Mouse (Mus musculus) adipocyte (in vitro differentiated cells): ENCODE results near the gene 1700025C18Rik.

ENCODE experiments used
- DNase-seq: peaks from one replicate; pipeline ENCODE4 v3.0.0-alpha.2; 2016; ENCODE audit warnings: low spot score

The 1700025C18Rik gene

GRCm38 (mm10) chr2:165078045-165078444, 12.5 kb downstream of the 1700025C18Rik start:
- DNase-seq = no peak

- no peak for DNase-seq
Measured at GRCm38 (mm10) chr2:165077055-165077454, 13.5 kb downstream of the 1700025C18Rik start.

GRCm38 (mm10) chr2:165074937-165075336, 15.6 kb downstream of the 1700025C18Rik start:
- peak; percentile 79 for DNase-seq

- DNase-seq = no peak
Measured at GRCm38 (mm10) chr2:165074081-165074884, 16.3 kb downstream of the 1700025C18Rik start.

GRCm38 (mm10) chr2:165073381-165073781, 17.2 kb downstream of the 1700025C18Rik start:
- DNase-seq = no peak

GRCm38 (mm10) chr2:165070096-165070816, 20.3 kb downstream of the 1700025C18Rik start:
- DNase-seq = peak; percentile 58

- no peak for DNase-seq
Measured at GRCm38 (mm10) chr2:165068806-165069205, 21.7 kb downstream of the 1700025C18Rik start.

- no peak for DNase-seq
Measured at GRCm38 (mm10) chr2:165064489-165064888, 26.1 kb downstream of the 1700025C18Rik start.

- no peak for DNase-seq
Measured at GRCm38 (mm10) chr2:165061638-165062433, 28.7 kb downstream of the 1700025C18Rik start.

GRCm38 (mm10) chr2:165059961-165060360, 30.6 kb downstream of the 1700025C18Rik start:
- DNase-seq = no peak

GRCm38 (mm10) chr2:165056377-165057085, 34.0 kb downstream of the 1700025C18Rik start:
- no peak for DNase-seq

GRCm38 (mm10) chr2:165055905-165056304, 34.6 kb downstream of the 1700025C18Rik start:
- DNase-seq = no peak

GRCm38 (mm10) chr2:165054888-165055852, 35.4 kb downstream of the 1700025C18Rik start, which contains the start of gene Cd40:
Gene Cd40 (plus strand): TSS chr2:165055627.
- no peak for DNase-seq

- no peak for DNase-seq
Measured at GRCm38 (mm10) chr2:165051566-165051965, 39.0 kb downstream of the 1700025C18Rik start.

- DNase-seq = no peak
Measured at GRCm38 (mm10) chr2:165050826-165051548, 39.6 kb downstream of the 1700025C18Rik start.

GRCm38 (mm10) chr2:165049044-165049443, 41.5 kb downstream of the 1700025C18Rik start:
- DNase-seq = no peak

- DNase-seq = no peak
Measured at GRCm38 (mm10) chr2:165043729-165044128, 46.8 kb downstream of the 1700025C18Rik start.

- DNase-seq = no peak
Measured at GRCm38 (mm10) chr2:165043090-165043636, 47.4 kb downstream of the 1700025C18Rik start.

GRCm38 (mm10) chr2:165042126-165042525, 48.4 kb downstream of the 1700025C18Rik start:
- no peak for DNase-seq
